Mouse (Mus musculus) spleen, adult 2 months (tissue): ENCODE data around the gene Wrap53.

Experiments
- CTCF ChIP-seq: fragments of 200-500 bp; IDR thresholded peaks from 2 replicates; pipeline ENCODE4 v1.5.1; 2011; ENCODE audit warnings: mild to moderate bottlenecking, inconsistent platforms; ENCODE audit not compliant: insufficient read depth, insufficient read length, insufficient replicate concordance; ENCODE audit errors: extremely low read depth
- POLR2A ChIP-seq: fragments of 200-500 bp; IDR thresholded peaks from 2 replicates; pipeline ENCODE4 v1.6.1; 2011; ENCODE audit warnings: low read depth, low read length, inconsistent platforms

- no peak for TF ChIP-seq CTCF
- no peak for TF ChIP-seq POLR2A
Measured at GRCm38 (mm10) chr11:69591424-69591823, 11.4 kb upstream of the Wrap53 start.
